Mouse (Mus musculus): ENCODE data around the gene Syn3. TPM values are rescaled to one million over a fixed set of nuclear protein-coding genes. Genes with fewer than 3 reads are reported as not detected.

The Syn3 gene
- polyA plus RNA-seq, 1 experiment, result 0.18 TPM

DNA sequence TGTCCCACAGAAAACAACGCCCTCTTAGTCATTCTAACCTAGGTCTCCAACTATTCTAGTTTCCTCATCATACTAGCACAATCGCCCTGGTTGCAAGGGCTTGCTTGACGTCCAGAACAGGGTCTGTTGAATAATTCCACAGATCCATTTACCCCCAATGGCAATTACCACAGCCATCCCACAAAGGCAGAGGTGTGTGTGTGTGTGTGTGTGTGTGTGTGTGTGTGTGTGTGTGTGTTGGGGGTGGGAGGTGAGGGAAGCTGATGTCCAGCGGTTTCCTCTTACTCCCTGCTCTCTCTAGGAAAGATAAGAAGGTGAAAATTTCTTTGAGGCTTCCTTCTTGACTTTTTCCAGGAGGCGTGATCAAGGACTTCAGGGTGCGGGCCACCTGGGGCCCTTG, 198.9 kb downstream of the Syn3 start:
- WGBS, result 67% methylated on average over 6 of the region's 6 CpGs
- no peaks in the 10 kb centered on the region for H3K4me1 ChIP-seq (ENCODE audit: control insufficient read depth, insufficient read depth, insufficient read length)
- no peaks in the 10 kb centered on the region for H3K36me3 ChIP-seq (ENCODE audit: control insufficient read depth, insufficient read depth, low read length)
- peaks cover 6% of the 10 kb centered on the region; the same call in 1 of the 2 replicates for H3K27me3 ChIP-seq (ENCODE audit: control insufficient read depth, insufficient read depth, low read length)
- no peak for TF ChIP-seq CTCF (IDR thresholded peaks at IDR 0.05; ENCODE audit: extremely low read depth, insufficient read depth, insufficient read length, insufficient replicate concordance)
- no peak overlapping the region for H3K4me3 ChIP-seq (ENCODE audit: extremely low read depth, insufficient read depth, insufficient read length)
- no peak overlapping the region for H3K27ac ChIP-seq (ENCODE audit: insufficient read depth, low read length)
- no peak for DNase-seq (ENCODE audit: low read depth in 1 of 2, low spot score in 2 of 2)

DNA sequence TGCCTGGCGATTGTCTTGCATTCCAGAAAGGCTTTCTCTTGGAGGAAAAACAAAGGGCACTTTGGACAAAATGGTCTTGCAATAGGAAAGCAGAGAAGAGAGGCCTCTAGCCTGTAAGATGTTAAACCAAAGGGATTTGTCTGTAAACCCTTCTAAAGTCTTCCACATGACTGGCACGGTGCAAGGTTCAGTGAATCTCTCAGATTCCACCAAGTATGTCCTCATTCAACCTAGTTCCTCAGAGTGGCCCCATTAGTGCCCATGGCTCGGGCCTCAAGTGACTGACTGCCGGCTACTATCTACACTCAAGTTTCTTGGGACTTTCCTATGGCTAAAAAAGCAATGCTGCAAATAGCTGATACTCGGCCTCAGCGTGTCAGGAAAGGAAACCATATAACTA, 200.4 kb downstream of the Syn3 start:
- DNase-seq (ENCODE audit: low read depth in 1 of 2, low spot score in 2 of 2), result no peak
- TF ChIP-seq CTCF (IDR thresholded peaks at IDR 0.05; ENCODE audit: extremely low read depth, insufficient read depth, insufficient read length, insufficient replicate concordance) (no peak), POLR2A (IDR thresholded peaks at IDR 0.05; ENCODE audit: low read depth, low read length) (no peak)
- Histone ChIP-seq H3K27me3 (ENCODE audit: control insufficient read depth, insufficient read depth, low read length) (peaks cover 6% of the 10 kb centered on the region; the same call in 1 of the 2 replicates), H3K27ac (ENCODE audit: insufficient read depth, low read length) (no peak overlapping the region), H3K4me1 (ENCODE audit: control insufficient read depth, insufficient read depth, insufficient read length) (no peaks in the 10 kb centered on the region), H3K36me3 (ENCODE audit: control insufficient read depth, insufficient read depth, low read length) (no peaks in the 10 kb centered on the region), H3K4me3 (ENCODE audit: extremely low read depth, insufficient read depth, insufficient read length) (no peak overlapping the region)
- WGBS, result 89% methylated on average over 6 of the region's 6 CpGs

DNA sequence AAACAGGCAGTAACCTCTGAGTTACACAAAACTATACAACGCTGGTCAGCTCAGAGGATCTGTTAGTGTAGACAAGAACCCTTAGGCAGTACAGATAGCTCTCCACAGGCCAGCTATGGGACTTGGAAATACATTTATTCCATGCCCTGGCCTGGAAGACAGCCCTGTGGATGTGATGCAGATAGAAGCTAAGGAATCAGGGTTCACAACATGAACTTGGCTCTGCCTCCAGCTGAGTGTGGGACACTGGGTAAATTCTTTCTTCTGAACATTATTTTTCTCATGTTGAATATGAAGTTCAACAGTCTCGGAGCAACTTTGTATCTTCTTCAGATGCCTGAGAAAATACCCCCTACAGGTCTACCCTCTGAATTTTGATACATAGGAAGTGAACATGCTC, 201.4 kb downstream of the Syn3 start:
- no peak for DNase-seq (ENCODE audit: low read depth in 1 of 2, low spot score in 2 of 2)
- TF ChIP-seq POLR2A (IDR thresholded peaks at IDR 0.05; ENCODE audit: low read depth, low read length) (no peak), CTCF (IDR thresholded peaks at IDR 0.05; ENCODE audit: extremely low read depth, insufficient read depth, insufficient read length, insufficient replicate concordance) (no peak)
- H3K36me3 ChIP-seq (ENCODE audit: control insufficient read depth, insufficient read depth, low read length), result no peaks in the 10 kb centered on the region
- 89% methylated on average over 2 of the region's 2 CpGs for WGBS
- H3K27ac ChIP-seq (ENCODE audit: insufficient read depth, low read length), result no peak overlapping the region
- H3K4me1 ChIP-seq (ENCODE audit: control insufficient read depth, insufficient read depth, insufficient read length), result no peaks in the 10 kb centered on the region
- H3K27me3 ChIP-seq (ENCODE audit: control insufficient read depth, insufficient read depth, low read length), result peaks cover 6% of the 10 kb centered on the region; the same call in 1 of the 2 replicates
- no peak overlapping the region for H3K4me3 ChIP-seq (ENCODE audit: extremely low read depth, insufficient read depth, insufficient read length)

DNA sequence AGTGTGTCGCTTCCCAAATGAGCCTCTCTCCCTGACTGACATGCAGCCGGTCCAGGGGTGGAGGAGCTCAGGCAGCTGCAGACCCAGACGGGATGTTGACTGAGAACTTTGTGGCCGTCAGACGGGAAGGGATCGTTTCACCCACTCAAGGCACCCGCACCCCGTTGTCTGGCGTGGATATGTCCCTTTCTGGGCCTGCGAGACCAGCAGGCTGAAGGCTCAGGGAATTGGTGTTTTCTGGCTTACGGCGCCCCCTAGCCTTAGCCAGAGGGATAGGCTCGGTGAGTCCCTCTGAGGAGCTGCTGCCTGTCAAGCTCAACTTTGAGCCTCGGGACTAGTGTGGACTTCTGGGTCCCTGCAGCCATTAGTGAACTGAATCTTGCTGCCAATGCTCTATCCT, 202.6 kb downstream of the Syn3 start:
- H3K4me1 ChIP-seq (ENCODE audit: control insufficient read depth, insufficient read depth, insufficient read length), result no peaks in the 10 kb centered on the region
- peak in 1 of 2 experiments; percentile 34 for DNase-seq (ENCODE audit: low read depth in 1 of 2, low spot score in 2 of 2)
- no peaks in the 10 kb centered on the region for H3K36me3 ChIP-seq (ENCODE audit: control insufficient read depth, insufficient read depth, low read length)
- no peak overlapping the region for H3K4me3 ChIP-seq (ENCODE audit: extremely low read depth, insufficient read depth, insufficient read length)
- TF ChIP-seq POLR2A (IDR thresholded peaks at IDR 0.05; ENCODE audit: low read depth, low read length) (no peak), CTCF (IDR thresholded peaks at IDR 0.05; ENCODE audit: extremely low read depth, insufficient read depth, insufficient read length, insufficient replicate concordance) (peak; percentile 56; the same call in 1 of the 2 replicates)
- H3K27ac ChIP-seq (ENCODE audit: insufficient read depth, low read length), result no peak overlapping the region
- H3K27me3 ChIP-seq (ENCODE audit: control insufficient read depth, insufficient read depth, low read length), result peaks cover 6% of the 10 kb centered on the region; the same call in 1 of the 2 replicates
- 3% methylated on average over 14 of the region's 14 CpGs for WGBS

DNA sequence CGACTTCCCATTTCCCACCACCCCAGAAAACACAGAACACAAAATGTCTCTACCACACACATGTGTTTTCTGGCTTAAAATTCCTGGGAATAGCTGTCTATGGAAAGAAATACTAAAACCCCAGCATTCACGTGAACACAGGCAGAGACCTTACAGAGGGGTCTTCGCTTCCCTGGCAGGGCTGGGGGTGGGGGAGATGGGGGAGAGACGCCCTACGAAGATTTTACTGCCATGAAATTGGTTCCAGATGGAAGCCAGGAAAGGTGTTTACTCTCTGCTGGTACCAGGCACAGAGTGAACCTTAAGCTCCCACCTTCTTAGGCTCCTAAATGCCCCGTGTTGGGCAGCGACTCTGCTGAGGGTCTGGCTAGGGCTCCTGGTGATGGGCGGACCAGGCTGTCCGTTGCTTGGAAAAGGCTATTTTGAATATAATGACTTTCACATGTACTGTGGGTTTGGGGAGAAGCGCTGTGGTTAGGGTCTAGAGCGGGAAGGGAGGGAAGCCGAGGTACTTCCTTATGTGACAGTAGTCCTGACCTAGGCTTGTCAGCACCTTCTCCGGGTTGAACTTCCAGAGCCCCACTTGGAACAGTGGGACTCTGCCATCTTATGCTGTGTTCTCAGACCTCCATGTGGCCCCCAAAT, 203.1 kb downstream of the Syn3 start:
- H3K4me3 ChIP-seq (ENCODE audit: extremely low read depth, insufficient read depth, insufficient read length), result no peak overlapping the region
- TF ChIP-seq CTCF (IDR thresholded peaks at IDR 0.05; ENCODE audit: extremely low read depth, insufficient read depth, insufficient read length, insufficient replicate concordance) (no peak), POLR2A (IDR thresholded peaks at IDR 0.05; ENCODE audit: low read depth, low read length) (no peak)
- 23% methylated on average over 13 of the region's 13 CpGs for WGBS
- H3K36me3 ChIP-seq (ENCODE audit: control insufficient read depth, insufficient read depth, low read length), result no peaks in the 10 kb centered on the region
- H3K4me1 ChIP-seq (ENCODE audit: control insufficient read depth, insufficient read depth, insufficient read length), result no peaks in the 10 kb centered on the region
- no peak for DNase-seq (ENCODE audit: low read depth in 1 of 2, low spot score in 2 of 2)
- H3K27ac ChIP-seq (ENCODE audit: insufficient read depth, low read length), result no peak overlapping the region
- H3K27me3 ChIP-seq (ENCODE audit: control insufficient read depth, insufficient read depth, low read length), result peaks cover 5% of the 10 kb centered on the region; the same call in 1 of the 2 replicates

DNA sequence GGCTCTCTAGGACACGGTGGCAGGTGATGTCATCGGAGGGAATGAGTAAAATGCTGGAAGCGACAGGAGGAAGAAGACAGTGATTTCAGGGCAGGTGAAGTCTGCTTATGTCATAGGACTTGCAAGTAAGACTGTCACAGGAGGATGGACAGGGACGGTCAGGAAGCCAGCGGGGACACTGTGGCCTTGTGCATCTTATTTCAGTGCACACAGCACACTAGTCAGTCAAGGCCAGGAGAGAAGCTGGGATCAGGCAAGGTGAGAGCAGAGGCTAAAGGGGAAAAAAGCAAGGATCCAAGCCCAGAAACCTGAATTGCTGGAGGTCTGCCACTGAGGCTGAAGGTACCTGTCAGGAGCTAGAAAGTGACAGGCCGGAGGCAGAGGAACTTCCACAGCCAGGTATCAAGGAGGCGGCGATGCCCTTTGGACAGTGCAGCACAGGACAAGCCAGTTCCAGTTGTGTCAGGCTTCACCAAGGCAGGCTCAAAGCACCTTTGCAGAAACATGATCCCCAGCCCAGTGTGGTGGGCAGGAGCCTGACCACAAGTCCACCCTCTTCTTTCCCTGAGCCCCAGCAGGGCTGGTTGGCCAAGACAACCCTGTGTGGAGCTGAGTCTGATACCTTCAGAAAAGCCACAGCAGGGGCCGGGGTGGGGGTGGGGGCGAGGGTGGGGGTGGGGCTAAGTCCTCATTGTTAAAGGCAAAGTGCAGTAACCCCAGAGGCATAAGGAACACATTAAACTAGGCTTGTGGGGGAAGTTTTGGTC, 203.9 kb downstream of the Syn3 start:
- Histone ChIP-seq H3K4me3 (ENCODE audit: extremely low read depth, insufficient read depth, insufficient read length) (no peak overlapping the region), H3K27me3 (ENCODE audit: control insufficient read depth, insufficient read depth, low read length) (no peaks in the 10 kb centered on the region), H3K4me1 (ENCODE audit: control insufficient read depth, insufficient read depth, insufficient read length) (no peaks in the 10 kb centered on the region), H3K27ac (ENCODE audit: insufficient read depth, low read length) (no peak overlapping the region), H3K36me3 (ENCODE audit: control insufficient read depth, insufficient read depth, low read length) (no peaks in the 10 kb centered on the region)
- TF ChIP-seq CTCF (IDR thresholded peaks at IDR 0.05; ENCODE audit: extremely low read depth, insufficient read depth, insufficient read length, insufficient replicate concordance) (no peak), POLR2A (IDR thresholded peaks at IDR 0.05; ENCODE audit: low read depth, low read length) (no peak)
- DNase-seq (ENCODE audit: low read depth in 1 of 2, low spot score in 2 of 2), result no peak
- 80% methylated on average over 10 of the region's 10 CpGs for WGBS

DNA sequence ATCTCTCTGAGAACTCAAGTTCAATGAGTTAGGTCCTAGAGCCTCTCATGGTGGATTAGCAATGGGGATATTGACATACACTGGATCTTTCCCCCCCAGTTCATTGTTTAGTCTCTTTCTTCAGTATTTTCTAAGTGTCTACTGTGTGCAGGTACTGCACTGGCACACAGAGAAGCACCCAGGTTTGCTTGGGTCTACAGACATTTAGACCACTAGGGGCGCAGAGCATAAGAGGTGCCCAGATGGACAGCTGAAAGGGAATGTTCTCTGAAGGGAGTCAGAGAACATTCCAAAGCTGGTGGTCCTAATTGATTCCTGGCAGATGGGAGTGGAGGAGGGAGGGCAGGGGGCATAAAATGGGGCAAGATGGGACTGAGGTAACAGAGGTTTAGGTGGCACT, 204.8 kb downstream of the Syn3 start:
- WGBS, result 79% methylated on average over 1 of the region's 1 CpGs
- no peak overlapping the region for H3K4me3 ChIP-seq (ENCODE audit: extremely low read depth, insufficient read depth, insufficient read length)
- H3K36me3 ChIP-seq (ENCODE audit: control insufficient read depth, insufficient read depth, low read length), result no peaks in the 10 kb centered on the region
- no peak for TF ChIP-seq POLR2A (IDR thresholded peaks at IDR 0.05; ENCODE audit: low read depth, low read length)
- no peak for TF ChIP-seq CTCF (IDR thresholded peaks at IDR 0.05; ENCODE audit: extremely low read depth, insufficient read depth, insufficient read length, insufficient replicate concordance)
- DNase-seq (ENCODE audit: low read depth in 1 of 2, low spot score in 2 of 2), result no peak
- no peak overlapping the region for H3K27ac ChIP-seq (ENCODE audit: insufficient read depth, low read length)
- no peaks in the 10 kb centered on the region for H3K27me3 ChIP-seq (ENCODE audit: control insufficient read depth, insufficient read depth, low read length)
- H3K4me1 ChIP-seq (ENCODE audit: control insufficient read depth, insufficient read depth, insufficient read length), result no peaks in the 10 kb centered on the region
